Mouse (Mus musculus): ENCODE measurements around the gene Babam2.

DNA sequence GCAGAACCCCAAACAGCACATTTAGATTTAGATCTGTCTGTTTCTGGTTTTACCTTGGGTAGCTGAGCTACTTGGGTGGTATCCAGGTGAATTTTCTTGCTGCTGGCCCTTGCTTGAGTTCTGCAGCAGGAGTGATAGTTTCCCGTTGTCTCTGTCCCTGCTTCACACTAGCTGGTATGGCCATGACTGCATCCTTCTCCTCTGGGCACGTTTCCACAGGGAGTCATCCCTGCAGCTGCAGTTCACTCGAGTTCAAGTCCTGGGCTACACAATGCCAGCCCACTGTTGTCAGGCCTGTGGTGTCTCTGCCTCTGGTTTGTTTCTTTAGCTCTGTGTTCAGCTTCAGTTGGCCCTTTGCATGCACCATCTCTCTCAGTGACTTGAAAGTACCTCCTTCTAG, 239.0 kb downstream of the Babam2 start:
- TF ChIP-seq CTCF (IDR thresholded peaks at IDR 0.05; ENCODE audit: low read depth) (no peak), EP300 (IDR thresholded peaks at IDR 0.05; ENCODE audit: low read depth) (no peak)
